Mouse (Mus musculus): ENCODE data around the gene Celsr2. TPM values are rescaled to one million over a fixed set of nuclear protein-coding genes. Genes with fewer than 3 reads are reported as not detected.
A peak's percentile ranks its signal among the peaks of the same experiment; 100 is the strongest.

Celsr2 gene
- total and polyA plus RNA-seq, 2 experiments: 0.18 to 0.60 TPM

DNA sequence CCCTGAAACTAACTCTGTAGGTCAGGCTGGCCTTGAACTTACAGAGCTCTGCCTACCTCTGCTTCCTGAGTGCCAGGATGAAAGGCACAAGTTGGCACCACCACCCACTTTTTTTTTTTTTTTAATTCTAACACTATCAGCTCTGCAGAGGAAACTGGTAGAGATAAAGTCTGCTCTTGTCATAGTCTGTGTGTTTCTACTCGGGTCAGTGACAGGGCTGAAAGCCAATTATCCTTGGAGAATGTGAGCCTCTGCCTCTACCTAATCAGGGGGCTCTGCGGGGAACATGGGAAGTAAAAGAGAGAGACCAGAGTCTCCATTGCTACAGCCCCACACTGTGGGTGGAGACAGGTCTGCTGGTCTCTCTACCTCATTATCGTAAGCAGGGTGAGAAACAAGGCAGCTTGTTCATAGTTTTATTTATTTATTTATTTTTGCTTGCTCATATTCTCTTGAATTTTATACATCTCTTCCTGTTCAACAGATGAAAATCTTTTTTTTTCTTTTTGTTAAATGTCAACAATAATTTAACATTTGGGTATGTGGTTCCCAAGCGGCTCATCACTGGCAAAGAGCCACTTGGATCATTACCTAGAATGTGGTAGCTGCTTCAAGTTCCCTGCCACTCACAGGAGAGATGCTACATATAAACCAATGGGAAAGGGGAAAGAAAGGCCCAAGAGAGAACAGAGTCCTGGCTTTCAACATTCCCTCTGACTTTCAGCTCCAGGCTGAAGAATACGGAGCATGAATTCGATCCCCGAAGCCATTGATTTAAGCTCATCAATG is 36.3 kb downstream of the Celsr2 start:
- H3K4me3 ChIP-seq (ENCODE audit: insufficient read depth, low read depth, low read length): no peak overlapping the region
- H3K36me3 ChIP-seq (ENCODE audit: control insufficient read depth, insufficient read depth, low read length): no peaks in the 10 kb centered on the region
- WGBS: 77% methylated on average over 7 of the region's 7 CpGs
- TF ChIP-seq CTCF (IDR thresholded peaks at IDR 0.05; ENCODE audit: low read depth, low read length): no peak
- no peak for TF ChIP-seq POLR2A (IDR thresholded peaks at IDR 0.05; ENCODE audit: extremely low read depth, insufficient read depth, low read length)
- H3K79me2 ChIP-seq (ENCODE audit: control insufficient read depth, insufficient read depth, low read length): no peaks in the 10 kb centered on the region
- no peak for DNase-seq (ENCODE audit: extremely low read depth, low read depth, low spot score)
- no peak overlapping the region for H3K27ac ChIP-seq (replicated peaks; ENCODE audit: insufficient read depth, low read depth, low read length)
- no peak overlapping the region for H3K9ac ChIP-seq (ENCODE audit: low read depth, low read length)
- 0 out of 2 replicates have a peak, but pooled peaks cover 3% of the 10 kb centered on the region for H3K4me1 ChIP-seq (ENCODE audit: control insufficient read depth, insufficient read depth, low read length)
- no peaks in the 10 kb centered on the region for H3K27me3 ChIP-seq (ENCODE audit: control insufficient read depth, insufficient read depth, low read length)

- TF ChIP-seq POLR2A (IDR thresholded peaks at IDR 0.05; ENCODE audit: extremely low read depth, insufficient read depth, low read length) (no peak), CTCF (IDR thresholded peaks at IDR 0.05; ENCODE audit: low read depth, low read length) (no peak)
- no peak overlapping the region for H3K27ac ChIP-seq (replicated peaks; ENCODE audit: insufficient read depth, low read depth, low read length)
- H3K36me3 ChIP-seq (ENCODE audit: control insufficient read depth, insufficient read depth, low read length): no peaks in the 10 kb centered on the region
- peaks cover 3% of the 10 kb centered on the region for H3K4me1 ChIP-seq (ENCODE audit: control insufficient read depth, insufficient read depth, low read length)
- H3K27me3 ChIP-seq (ENCODE audit: control insufficient read depth, insufficient read depth, low read length): no peaks in the 10 kb centered on the region
- no peaks in the 10 kb centered on the region for H3K79me2 ChIP-seq (ENCODE audit: control insufficient read depth, insufficient read depth, low read length)
- DNase-seq (ENCODE audit: extremely low read depth, low read depth, low spot score): no peak
- H3K4me3 ChIP-seq (ENCODE audit: insufficient read depth, low read depth, low read length): no peak overlapping the region
- no peak overlapping the region for H3K9ac ChIP-seq (ENCODE audit: low read depth, low read length)
- 87% methylated on average over 3 of the region's 3 CpGs for WGBS
Observed at GRCm38 (mm10) chr3:108372691-108373090, 42.7 kb downstream of the Celsr2 start.

- TF ChIP-seq POLR2A (IDR thresholded peaks at IDR 0.05; ENCODE audit: extremely low read depth, insufficient read depth, low read length) (no peak), CTCF (IDR thresholded peaks at IDR 0.05; ENCODE audit: low read depth, low read length) (no peak)
- no peak overlapping the region for H3K9ac ChIP-seq (ENCODE audit: low read depth, low read length)
- H3K4me3 ChIP-seq (ENCODE audit: insufficient read depth, low read depth, low read length): no peak overlapping the region
- 31% methylated on average over 3 of the region's 3 CpGs for WGBS
- no peaks in the 10 kb centered on the region for H3K27me3 ChIP-seq (ENCODE audit: control insufficient read depth, insufficient read depth, low read length)
- DNase-seq (ENCODE audit: extremely low read depth, low read depth, low spot score): no peak
- no peak overlapping the region for H3K27ac ChIP-seq (replicated peaks; ENCODE audit: insufficient read depth, low read depth, low read length)
- H3K4me1 ChIP-seq (ENCODE audit: control insufficient read depth, insufficient read depth, low read length): peaks cover 3% of the 10 kb centered on the region
- no peaks in the 10 kb centered on the region for H3K36me3 ChIP-seq (ENCODE audit: control insufficient read depth, insufficient read depth, low read length)
- H3K79me2 ChIP-seq (ENCODE audit: control insufficient read depth, insufficient read depth, low read length): no peaks in the 10 kb centered on the region
Observed at GRCm38 (mm10) chr3:108372274-108372673, 43.1 kb downstream of the Celsr2 start.

DNA sequence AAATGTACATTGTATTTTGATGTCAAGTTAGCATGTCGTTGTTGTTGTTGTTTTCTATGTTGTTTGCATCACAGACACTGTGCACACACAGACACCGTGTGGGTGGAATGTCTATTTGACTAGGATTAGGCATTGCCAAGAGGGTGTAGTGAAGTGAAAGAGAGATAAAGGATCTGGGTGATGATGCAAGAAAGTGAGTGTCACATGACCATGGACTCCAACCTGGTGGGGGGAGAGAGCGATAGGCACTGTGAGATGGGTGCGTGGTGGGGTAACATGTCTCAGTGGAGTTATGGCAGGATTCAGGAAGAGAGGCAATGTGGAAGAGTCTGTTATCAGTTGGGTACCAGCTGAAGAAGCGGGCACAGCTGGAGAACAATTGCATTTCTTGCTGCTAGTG is 46.6 kb downstream of the Celsr2 start:
- WGBS: 26% methylated on average over 5 of the region's 5 CpGs
- Histone ChIP-seq H3K27ac (replicated peaks; ENCODE audit: insufficient read depth, low read depth, low read length) (no peak overlapping the region), H3K4me1 (ENCODE audit: control insufficient read depth, insufficient read depth, low read length) (peaks cover 3% of the 10 kb centered on the region), H3K4me3 (ENCODE audit: insufficient read depth, low read depth, low read length) (no peak overlapping the region), H3K27me3 (ENCODE audit: control insufficient read depth, insufficient read depth, low read length) (no peaks in the 10 kb centered on the region), H3K36me3 (ENCODE audit: control insufficient read depth, insufficient read depth, low read length) (no peaks in the 10 kb centered on the region), H3K9ac (ENCODE audit: low read depth, low read length) (no peak overlapping the region), H3K79me2 (ENCODE audit: control insufficient read depth, insufficient read depth, low read length) (no peaks in the 10 kb centered on the region)
- DNase-seq (ENCODE audit: extremely low read depth, low read depth, low spot score): peak; percentile 70
- TF ChIP-seq CTCF (IDR thresholded peaks at IDR 0.05; ENCODE audit: low read depth, low read length) (no peak), POLR2A (IDR thresholded peaks at IDR 0.05; ENCODE audit: extremely low read depth, insufficient read depth, low read length) (no peak)

GRCm38 (mm10) chr3:108367828-108368227 is 47.5 kb downstream of the Celsr2 start:
- no peaks in the 10 kb centered on the region for H3K36me3 ChIP-seq (ENCODE audit: control insufficient read depth, insufficient read depth, low read length)
- no peak overlapping the region for H3K27ac ChIP-seq (replicated peaks; ENCODE audit: insufficient read depth, low read depth, low read length)
- 51% methylated on average over 3 of the region's 3 CpGs for WGBS
- no peaks in the 10 kb centered on the region for H3K27me3 ChIP-seq (ENCODE audit: control insufficient read depth, insufficient read depth, low read length)
- H3K9ac ChIP-seq (ENCODE audit: low read depth, low read length): no peak overlapping the region
- no peak overlapping the region for H3K4me3 ChIP-seq (ENCODE audit: insufficient read depth, low read depth, low read length)
- H3K4me1 ChIP-seq (ENCODE audit: control insufficient read depth, insufficient read depth, low read length): peaks cover 3% of the 10 kb centered on the region
- DNase-seq (ENCODE audit: extremely low read depth, low read depth, low spot score): no peak
- H3K79me2 ChIP-seq (ENCODE audit: control insufficient read depth, insufficient read depth, low read length): no peaks in the 10 kb centered on the region
- TF ChIP-seq CTCF (IDR thresholded peaks at IDR 0.05; ENCODE audit: low read depth, low read length) (no peak), POLR2A (IDR thresholded peaks at IDR 0.05; ENCODE audit: extremely low read depth, insufficient read depth, low read length) (no peak)

GRCm38 (mm10) chr3:108367173-108367572 is 48.2 kb downstream of the Celsr2 start:
- no peaks in the 10 kb centered on the region for H3K27me3 ChIP-seq (ENCODE audit: control insufficient read depth, insufficient read depth, low read length)
- H3K4me1 ChIP-seq (ENCODE audit: control insufficient read depth, insufficient read depth, low read length): peaks cover 3% of the 10 kb centered on the region
- H3K27ac ChIP-seq (replicated peaks; ENCODE audit: insufficient read depth, low read depth, low read length): no peak overlapping the region
- no peak overlapping the region for H3K4me3 ChIP-seq (ENCODE audit: insufficient read depth, low read depth, low read length)
- no peaks in the 10 kb centered on the region for H3K36me3 ChIP-seq (ENCODE audit: control insufficient read depth, insufficient read depth, low read length)
- no peak overlapping the region for H3K9ac ChIP-seq (ENCODE audit: low read depth, low read length)
- DNase-seq (ENCODE audit: extremely low read depth, low read depth, low spot score): peak; percentile 15
- no peaks in the 10 kb centered on the region for H3K79me2 ChIP-seq (ENCODE audit: control insufficient read depth, insufficient read depth, low read length)
- WGBS: 74% methylated on average over 9 of the region's 9 CpGs
- TF ChIP-seq POLR2A (IDR thresholded peaks at IDR 0.05; ENCODE audit: extremely low read depth, insufficient read depth, low read length): no peak
- no peak for TF ChIP-seq CTCF (IDR thresholded peaks at IDR 0.05; ENCODE audit: low read depth, low read length)
